Mouse (Mus musculus): ENCODE measurements around the gene Pgp. TPM values are rescaled to one million over a fixed set of nuclear protein-coding genes. Genes with fewer than 3 reads are reported as not detected.
A peak's percentile ranks its signal among the peaks of the same experiment; 100 is the strongest.

Gene Pgp
- polyA plus RNA-seq, 1 experiment from 2014 or later, result 53.3 TPM

DNA sequence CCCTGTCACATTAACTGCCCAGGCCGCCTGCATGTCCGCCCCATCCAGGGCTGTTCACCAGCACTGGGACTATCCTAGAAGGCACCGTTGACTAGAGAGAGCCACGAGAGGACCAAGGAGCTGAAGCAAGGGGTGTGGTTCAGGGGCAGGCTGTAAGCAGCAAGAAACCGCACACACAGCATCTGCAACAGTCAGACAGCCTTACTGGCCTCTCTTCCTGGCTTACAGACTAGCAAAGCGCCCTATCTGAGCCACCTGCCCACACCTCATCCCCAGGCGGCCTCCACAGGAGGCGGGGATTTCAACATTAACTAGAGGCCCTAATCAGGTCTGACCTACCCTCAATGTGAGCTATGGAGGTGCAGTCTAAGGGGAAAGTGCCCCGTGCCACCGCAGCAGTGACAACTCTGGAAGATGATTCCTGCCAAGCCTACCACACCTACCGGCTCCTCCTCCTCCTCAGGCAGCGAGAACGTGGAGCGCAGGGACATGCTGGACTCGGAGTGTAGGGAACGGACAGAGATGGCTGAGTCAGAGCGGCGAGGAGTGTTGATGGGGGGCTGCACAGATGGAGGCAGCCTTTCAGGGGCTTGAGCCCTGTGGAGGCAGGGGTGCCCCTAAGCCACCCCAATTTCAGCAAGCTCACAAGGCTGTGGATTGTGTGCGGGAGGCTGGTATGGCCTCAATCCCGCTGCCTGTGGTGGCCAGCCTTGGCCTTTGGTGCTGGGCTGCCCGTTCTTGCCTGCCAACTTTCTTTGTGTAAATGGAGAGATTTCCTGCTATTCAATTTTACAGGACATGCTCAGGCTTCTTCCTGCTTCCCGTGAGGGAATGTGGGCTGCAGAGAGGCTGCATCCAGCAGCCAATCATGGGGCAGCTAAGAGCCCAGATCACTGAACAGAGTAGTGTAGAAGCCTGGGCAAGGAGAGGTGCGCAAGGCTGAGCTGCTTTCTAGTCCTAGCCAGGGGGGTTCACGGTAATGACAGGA lies 44.4 kb downstream of the Pgp start:
- H3K4me3 ChIP-seq (replicated peaks), result peak overlapping the region; percentile 13; the same call in 1 of the 2 replicates
- no peaks in the 10 kb centered on the region for H3K4me1 ChIP-seq
- ATAC-seq (replicated peaks; ENCODE audit: low FRiP score), result 0 out of 2 replicates have a peak, but pooled peaks have one; percentile 27
- H3K36me3 ChIP-seq, result peaks cover 96% of the 10 kb centered on the region
- WGBS, result 79% methylated on average over 24 of the region's 24 CpGs
- no peaks in the 10 kb centered on the region for H3K27me3 ChIP-seq
- H3K4me2 ChIP-seq, result peak overlapping the region; percentile 29
- H3K9me3 ChIP-seq (replicated peaks), result no peaks in the 10 kb centered on the region
- H3K9ac ChIP-seq, result peak overlapping the region; percentile 5; the same call in 1 of the 2 replicates
- peak overlapping the region; percentile 74 for H3K27ac ChIP-seq

DNA sequence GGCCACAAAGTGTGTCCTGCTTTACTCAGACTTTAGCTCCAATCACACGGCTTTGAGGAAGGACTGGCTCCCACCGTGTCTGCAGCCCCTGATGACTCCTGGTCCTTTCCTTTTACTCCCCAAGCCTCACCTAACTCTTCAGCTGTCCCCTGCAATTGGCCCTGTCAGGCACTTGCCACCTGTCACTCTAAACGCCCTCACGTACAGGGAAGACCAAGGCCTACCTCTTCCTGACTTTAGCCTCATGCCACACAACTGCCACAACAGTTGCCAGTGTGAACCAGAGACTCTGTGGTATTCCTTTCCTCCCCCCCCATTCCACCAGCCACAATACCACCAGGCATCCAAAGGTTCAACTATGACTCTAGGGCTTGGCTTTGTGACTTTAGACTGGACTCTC lies 50.3 kb downstream of the Pgp start:
- Histone ChIP-seq H3K4me3 (replicated peaks) (no peak overlapping the region), H3K27me3 (no peaks in the 10 kb centered on the region), H3K9ac (no peak overlapping the region), H3K4me2 (no peak overlapping the region), H3K9me3 (replicated peaks) (no peaks in the 10 kb centered on the region), H3K4me1 (peaks cover 8% of the 10 kb centered on the region), H3K27ac (no peak overlapping the region), H3K36me3 (peaks cover 56% of the 10 kb centered on the region)
- no peak for ATAC-seq (replicated peaks; ENCODE audit: low FRiP score)
- WGBS, result 85% methylated on average over 4 of the region's 4 CpGs

Other genes starting within 250 kb of the Pgp start
- 13.6 and 14.3 TPM in 2 replicates for gene Tedc2, start 249.5 kb upstream of the Pgp start, polyA plus RNA-seq (2015; fragmentation: Nextera tagmentation; extraction: Ambion mirVana)
- gene Ccnf, start 218.9 kb upstream of the Pgp start, polyA plus RNA-seq (2015; fragmentation: Nextera tagmentation; extraction: Ambion mirVana), result 67.5 and 71.1 TPM in 2 replicates
- gene Abca17, start 119.3 kb upstream of the Pgp start, polyA plus RNA-seq (2015; fragmentation: Nextera tagmentation; extraction: Ambion mirVana), result 0.18 and 0.27 TPM in 2 replicates
- 17.4 and 17.5 TPM in 2 replicates for gene Abca3, start 118.4 kb upstream of the Pgp start, polyA plus RNA-seq (2015; fragmentation: Nextera tagmentation; extraction: Ambion mirVana)
- gene Rnps1, start 55.8 kb upstream of the Pgp start, polyA plus RNA-seq (2015; fragmentation: Nextera tagmentation; extraction: Ambion mirVana), result 293 and 318 TPM in 2 replicates
- 115 and 117 TPM in 2 replicates for gene Eci1, start 43.8 kb upstream of the Pgp start, polyA plus RNA-seq (2015; fragmentation: Nextera tagmentation; extraction: Ambion mirVana)
- gene Dnase1l2, start 27.3 kb upstream of the Pgp start, polyA plus RNA-seq (2015; fragmentation: Nextera tagmentation; extraction: Ambion mirVana), result 2.4 and 3.2 TPM in 2 replicates
- 29.9 and 36.7 TPM in 2 replicates for gene E4f1, start 79 bp upstream of the Pgp start, polyA plus RNA-seq (2015; fragmentation: Nextera tagmentation; extraction: Ambion mirVana)
- gene Bricd5, start 3.5 kb downstream of the Pgp start, polyA plus RNA-seq (2015; fragmentation: Nextera tagmentation; extraction: Ambion mirVana), result 0.39 and 0.58 TPM in 2 replicates
- 29.0 and 36.1 TPM in 2 replicates for gene Mlst8, start 8.7 kb downstream of the Pgp start, polyA plus RNA-seq (2015; fragmentation: Nextera tagmentation; extraction: Ambion mirVana)
- 1.8 and 2.3 TPM in 2 replicates for gene Caskin1, start 18.2 kb downstream of the Pgp start, polyA plus RNA-seq (2015; fragmentation: Nextera tagmentation; extraction: Ambion mirVana)
- 85.8 and 96.1 TPM in 2 replicates for gene Traf7, start 57.5 kb downstream of the Pgp start, polyA plus RNA-seq (2015; fragmentation: Nextera tagmentation; extraction: Ambion mirVana)
- 2.8 TPM in 2 replicates for gene Rab26, start 63.8 kb downstream of the Pgp start, polyA plus RNA-seq (2015; fragmentation: Nextera tagmentation; extraction: Ambion mirVana)
- 21.3 and 21.9 TPM in 2 replicates for gene Pkd1, start 79.4 kb downstream of the Pgp start, polyA plus RNA-seq (2015; fragmentation: Nextera tagmentation; extraction: Ambion mirVana)
- 60.8 and 71.0 TPM in 2 replicates for gene Tsc2, start 162.2 kb downstream of the Pgp start, polyA plus RNA-seq (2015; fragmentation: Nextera tagmentation; extraction: Ambion mirVana)
- gene Nthl1, start 162.3 kb downstream of the Pgp start, polyA plus RNA-seq (2015; fragmentation: Nextera tagmentation; extraction: Ambion mirVana), result 20.0 and 20.6 TPM in 2 replicates
- gene Slc9a3r2, start 179.9 kb downstream of the Pgp start, polyA plus RNA-seq (2015; fragmentation: Nextera tagmentation; extraction: Ambion mirVana), result 101 and 106 TPM in 2 replicates
- 0.35 and 0.43 TPM in 2 replicates for gene Npw, start 188.1 kb downstream of the Pgp start, polyA plus RNA-seq (2015; fragmentation: Nextera tagmentation; extraction: Ambion mirVana)
- gene Zfp598, start 199.3 kb downstream of the Pgp start, polyA plus RNA-seq (2015; fragmentation: Nextera tagmentation; extraction: Ambion mirVana), result 23.9 and 27.6 TPM in 2 replicates
- 2.4 and 4.6 TPM in 2 replicates for gene Syngr3, start 219.6 kb downstream of the Pgp start, polyA plus RNA-seq (2015; fragmentation: Nextera tagmentation; extraction: Ambion mirVana)
- 45.6 and 49.5 TPM in 2 replicates for gene Gfer, start 225.8 kb downstream of the Pgp start, polyA plus RNA-seq (2015; fragmentation: Nextera tagmentation; extraction: Ambion mirVana)
- gene Noxo1, start 225.8 kb downstream of the Pgp start, polyA plus RNA-seq (2015; fragmentation: Nextera tagmentation; extraction: Ambion mirVana), result 1.5 and 3.4 TPM in 2 replicates
- gene Tbl3, start 237.3 kb downstream of the Pgp start, polyA plus RNA-seq (2015; fragmentation: Nextera tagmentation; extraction: Ambion mirVana), result 85.0 and 94.5 TPM in 2 replicates
- gene Rnf151, start 247.7 kb downstream of the Pgp start, polyA plus RNA-seq (2015; fragmentation: Nextera tagmentation; extraction: Ambion mirVana), result 0.18 TPM in 1 of 2 replicates, not detected in the other
- gene Rps2, start 247.7 kb downstream of the Pgp start, polyA plus RNA-seq (2015; fragmentation: Nextera tagmentation; extraction: Ambion mirVana), result 1,520 and 1,607 TPM in 2 replicates